Mouse (Mus musculus) G1E (cell line): Measurements from ENCODE around the gene Ift172.

Source experiments
- CTCF ChIP-seq: IDR thresholded peaks from 2 replicates; pipeline ENCODE4 v1.5.1; 2012; ENCODE audit warnings: low read depth, low read length, inconsistent platforms, mixed read lengths
- GATA1 ChIP-seq: IDR thresholded peaks from 2 replicates; pipeline ENCODE4 v1.6.1; 2012; ENCODE audit warnings: borderline replicate concordance, low read length, inconsistent platforms, mixed read lengths
- GATA2 ChIP-seq: IDR thresholded peaks from 2 replicates; pipeline ENCODE4 v1.6.1; 2012; ENCODE audit warnings: low read depth, low read length, inconsistent platforms, borderline replicate concordance
- POLR2AphosphoS5 ChIP-seq: IDR thresholded peaks from 2 replicates; pipeline ENCODE4 v1.6.1; 2012; ENCODE audit warnings: low read depth, low read length, inconsistent platforms; ENCODE audit not compliant: insufficient replicate concordance

DNA sequence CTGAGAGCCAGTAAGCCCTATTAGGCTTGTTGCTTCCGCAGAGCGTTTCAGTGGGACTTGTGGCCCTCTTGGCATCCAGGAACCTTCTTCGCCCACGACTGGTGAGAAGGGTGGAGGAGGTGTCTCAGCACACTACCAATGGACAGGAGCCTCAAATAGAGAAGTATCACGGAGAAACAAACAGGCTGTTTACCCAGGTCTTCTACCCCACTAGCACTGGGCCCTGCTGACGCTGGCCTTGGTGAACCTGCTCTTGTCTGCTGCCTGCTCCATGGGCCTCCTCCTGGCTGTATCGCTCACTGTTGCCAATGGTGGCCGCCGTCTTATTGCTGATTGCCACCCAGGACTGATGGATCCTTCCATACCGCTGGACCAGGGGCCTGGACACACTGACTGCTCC, 38.8 kb downstream of the Ift172 start:
- TF ChIP-seq CTCF (no peak), GATA2 (no peak), POLR2AphosphoS5 (no peak), GATA1 (no peak)
